Mouse (Mus musculus) brain, embryonic 14.5 days (tissue): ENCODE results near the gene Theg.

Source experiments
- CTCF ChIP-seq: fragments of 200-500 bp; IDR thresholded peaks from 2 replicates; pipeline ENCODE4 v1.5.1; 2012; ENCODE audit warnings: inconsistent platforms, mild to moderate bottlenecking, moderate library complexity, borderline replicate concordance; ENCODE audit not compliant: insufficient read depth, insufficient read length; ENCODE audit errors: extremely low read depth
- POLR2A ChIP-seq: fragments of 200-500 bp; IDR thresholded peaks from 2 replicates; pipeline ENCODE4 v1.6.1; 2012; ENCODE audit warnings: mild to moderate bottlenecking, inconsistent platforms, borderline replicate concordance; ENCODE audit not compliant: poor library complexity, insufficient read depth, insufficient read length, severe bottlenecking; ENCODE audit errors: extremely low read depth

DNA sequence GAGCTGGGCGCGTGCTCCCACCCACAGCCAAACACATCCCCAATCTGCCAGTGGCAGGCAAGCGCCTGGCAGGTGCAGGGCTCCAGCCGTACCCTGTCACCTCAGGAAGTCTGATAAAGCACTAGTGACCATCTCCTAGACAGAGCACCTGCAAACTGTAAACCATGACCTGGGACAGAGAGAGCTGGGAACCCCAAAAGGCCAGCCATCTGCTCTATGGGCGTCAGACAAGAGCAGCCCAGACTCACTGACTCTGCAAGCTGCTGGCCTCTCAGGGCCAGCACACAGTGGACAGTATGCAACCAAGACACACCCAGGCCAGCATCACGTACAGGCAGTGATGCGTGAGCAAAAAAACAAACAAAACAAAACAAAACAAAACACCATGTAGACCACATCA lies 8.2 kb downstream of the Theg start:
- TF ChIP-seq POLR2A = no peak
- no peak for TF ChIP-seq CTCF
